Mouse (Mus musculus) kidney, postnatal 4 days (tissue): ENCODE data around the gene Ptprn2.

Experiments used
- DNase-seq, 2 experiments: peaks; one replicate each; pipeline ENCODE4 v3.0.0; 2021; ENCODE audit warnings: mixed read lengths in 2 of 2

Ptprn2 gene

DNA sequence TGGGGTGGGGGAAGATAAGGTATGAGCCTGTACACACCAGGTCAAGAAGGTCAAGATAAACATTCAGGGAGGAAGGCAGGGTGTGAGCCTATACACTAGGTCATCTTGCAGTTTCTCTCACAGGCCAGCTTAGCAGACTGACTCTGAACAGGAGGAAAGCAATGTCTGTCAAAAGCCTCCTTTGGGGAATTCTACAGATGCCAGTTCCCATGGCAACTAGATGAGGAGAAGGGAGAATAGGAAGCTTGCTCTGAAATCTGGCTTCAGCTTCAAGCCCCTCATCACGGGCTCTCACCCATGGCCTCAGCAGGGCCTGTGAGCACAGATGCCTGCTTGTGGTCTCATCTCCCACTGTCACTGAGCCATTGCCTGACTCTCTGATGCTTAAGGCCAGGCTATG is 421.9 kb downstream of the Ptprn2 start:
- no peak for DNase-seq

DNA sequence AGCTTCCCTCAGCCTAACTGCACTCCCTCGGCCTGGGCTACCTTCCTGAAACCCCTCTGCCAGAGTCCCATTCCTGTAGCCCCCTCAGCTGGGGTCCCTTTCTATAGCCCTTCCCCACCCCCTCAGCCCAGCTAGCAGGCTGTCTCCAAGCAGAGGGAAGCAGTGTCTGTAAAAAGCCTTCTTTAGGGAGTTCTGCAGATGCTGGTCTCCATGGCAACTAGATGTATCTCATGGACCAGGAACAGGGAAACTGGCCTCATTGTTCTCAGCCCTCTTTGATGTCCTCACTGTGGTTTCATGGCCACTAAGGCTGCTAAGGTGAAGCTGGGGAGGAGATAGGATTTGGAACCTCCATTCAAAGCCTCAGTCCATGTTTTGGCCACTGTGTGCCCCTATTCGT is 423.1 kb downstream of the Ptprn2 start:
- no peak for DNase-seq

DNA sequence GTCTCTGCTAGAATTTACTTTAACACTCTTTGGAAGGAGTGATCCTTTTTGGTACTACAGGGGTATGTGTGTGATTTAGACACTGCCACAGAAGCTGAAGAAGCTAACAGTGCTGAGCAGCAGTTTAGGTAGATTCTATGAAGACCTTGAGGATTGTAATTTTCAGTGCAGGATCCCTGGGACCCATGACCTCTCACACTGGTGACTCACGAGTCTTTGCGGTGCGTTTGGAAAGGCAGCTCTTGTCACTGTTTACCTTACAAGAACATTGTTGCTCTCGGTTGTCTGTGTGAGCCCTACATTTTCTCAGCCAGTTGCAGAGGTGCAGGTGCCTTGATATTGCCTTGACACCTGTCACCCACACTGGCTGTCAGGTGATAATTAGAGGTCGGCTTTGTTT is 431.3 kb downstream of the Ptprn2 start:
- DNase-seq, result no peak

DNA sequence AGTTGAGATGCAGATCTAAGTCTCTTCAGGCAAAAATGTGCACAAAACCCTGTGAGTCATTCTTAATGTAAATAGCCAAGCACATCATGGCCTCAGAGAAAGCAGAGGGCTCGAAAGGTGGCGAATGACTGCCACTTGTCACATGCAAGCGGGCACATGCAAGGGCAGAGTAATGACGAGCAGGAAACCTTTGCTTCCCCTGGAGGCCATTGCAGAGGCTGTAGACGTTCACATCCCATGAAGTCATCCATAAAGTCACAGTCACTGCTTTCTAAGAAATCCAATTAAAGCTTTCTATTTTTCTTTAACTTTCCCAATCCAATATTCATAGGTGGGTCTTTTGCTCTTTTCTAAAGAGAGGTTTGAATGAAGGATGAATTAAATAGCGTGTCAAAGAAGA is 433.7 kb downstream of the Ptprn2 start:
- no peak for DNase-seq

DNA sequence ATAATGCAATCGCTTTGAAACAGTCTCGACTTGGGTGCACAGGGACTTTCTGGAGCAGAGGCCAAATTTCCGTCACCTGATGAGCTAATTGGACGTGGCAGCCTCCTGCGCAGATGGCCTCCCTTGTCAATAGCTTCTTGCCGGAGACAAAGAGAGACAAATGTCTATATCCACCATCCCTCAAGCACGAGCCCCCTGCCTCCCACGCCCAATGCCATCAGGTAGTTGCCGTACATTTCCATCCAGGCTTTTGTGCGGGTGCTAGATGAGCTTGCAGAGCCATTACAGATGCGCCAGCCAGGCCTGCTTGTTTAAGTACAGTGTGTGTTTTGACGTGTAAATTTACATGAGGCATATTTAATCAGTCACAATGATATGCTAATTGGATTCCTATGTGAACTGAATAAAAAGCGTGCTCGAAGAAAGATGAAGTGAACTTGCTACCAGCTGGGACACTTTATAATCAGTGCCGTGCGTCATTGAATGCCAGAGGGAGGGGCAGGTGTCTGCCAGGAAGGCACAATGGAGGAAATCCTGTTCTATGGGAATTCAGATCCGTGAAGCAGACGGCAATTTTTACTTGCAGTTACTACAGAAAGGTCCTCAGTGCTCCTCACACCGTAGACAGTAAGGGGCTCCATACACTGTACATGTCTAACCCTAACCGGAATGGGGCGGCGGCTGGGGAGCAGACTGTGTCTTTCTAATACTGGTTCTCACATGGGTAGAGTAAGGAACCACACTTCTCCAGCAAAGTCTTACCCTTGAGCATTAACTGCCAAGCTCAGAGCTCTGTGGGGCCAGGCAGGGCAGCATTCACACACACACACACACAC is 434.4 kb downstream of the Ptprn2 start:
- no peak for DNase-seq

DNA sequence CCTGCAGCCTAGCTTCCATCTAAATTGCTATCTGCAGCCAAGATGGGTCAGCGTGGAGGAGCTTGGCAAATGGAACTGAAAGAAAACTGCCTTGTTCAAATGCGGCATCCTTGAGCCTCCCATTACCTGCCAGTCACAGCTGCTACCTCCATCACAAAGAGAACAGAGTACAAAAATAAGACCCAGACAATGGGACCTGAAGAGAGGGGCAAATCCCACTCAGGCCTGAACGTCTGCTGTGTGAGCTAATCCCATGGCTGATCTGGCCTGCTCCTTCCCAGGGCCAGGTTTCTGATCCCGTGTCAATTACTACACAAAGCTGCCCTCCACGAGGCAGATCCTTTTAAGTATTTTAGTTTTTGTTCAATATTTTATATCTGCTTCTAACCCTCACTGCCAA is 441.6 kb downstream of the Ptprn2 start:
- no peak for DNase-seq

DNA sequence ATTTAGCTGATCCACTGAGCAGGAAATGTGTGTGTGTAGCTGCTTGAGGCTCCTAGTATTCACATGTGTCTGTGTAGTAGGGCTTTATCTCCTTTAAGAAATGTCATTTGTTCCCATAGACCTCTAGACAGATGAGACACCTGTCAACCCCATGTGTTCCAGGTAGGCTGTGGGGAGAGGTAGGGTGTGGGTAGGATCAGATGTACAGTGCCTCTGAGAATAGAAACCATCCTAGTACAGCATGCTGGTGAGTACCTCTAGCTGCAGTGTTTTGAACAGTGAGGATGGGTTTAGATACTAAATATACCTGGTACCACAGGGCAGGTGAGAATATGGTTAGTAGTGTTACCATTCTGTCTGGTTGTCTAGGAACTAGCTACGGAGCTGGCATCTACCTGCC is 442.0 kb downstream of the Ptprn2 start:
- DNase-seq, result no peak

DNA sequence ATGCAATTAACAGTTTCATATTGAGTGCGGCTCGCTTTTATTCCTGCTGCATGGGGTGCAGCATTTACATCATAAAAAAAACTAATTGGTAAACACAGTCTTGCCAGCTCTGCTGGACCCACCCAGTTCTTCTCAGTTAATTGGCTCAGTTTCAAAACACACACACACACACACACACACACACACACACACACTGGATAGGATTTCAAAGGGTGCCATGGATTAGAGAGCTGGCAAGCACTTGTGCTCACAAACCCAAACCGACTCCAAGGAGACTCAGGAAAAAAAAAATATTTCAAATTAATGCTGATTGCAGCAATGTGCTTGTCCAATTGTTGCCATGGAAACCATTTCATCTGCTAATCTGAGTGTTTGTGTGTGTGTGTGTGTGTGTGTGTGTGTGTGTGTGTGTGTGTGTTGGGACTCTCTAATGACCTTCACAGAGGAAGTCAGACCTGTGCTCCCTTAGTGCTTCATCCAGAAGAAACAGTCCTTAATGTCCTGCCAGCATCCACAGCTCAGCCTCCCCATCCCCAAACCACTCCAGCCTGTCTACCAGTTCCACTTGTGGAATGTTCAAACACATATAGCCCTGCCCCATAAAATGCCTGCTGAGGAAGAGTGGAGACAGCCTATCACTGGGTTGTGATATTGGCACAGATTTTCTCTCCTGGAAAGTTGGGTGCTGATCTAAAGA is 452.8 kb downstream of the Ptprn2 start:
- peak in 1 of 2 experiments; percentile 6 for DNase-seq

DNA sequence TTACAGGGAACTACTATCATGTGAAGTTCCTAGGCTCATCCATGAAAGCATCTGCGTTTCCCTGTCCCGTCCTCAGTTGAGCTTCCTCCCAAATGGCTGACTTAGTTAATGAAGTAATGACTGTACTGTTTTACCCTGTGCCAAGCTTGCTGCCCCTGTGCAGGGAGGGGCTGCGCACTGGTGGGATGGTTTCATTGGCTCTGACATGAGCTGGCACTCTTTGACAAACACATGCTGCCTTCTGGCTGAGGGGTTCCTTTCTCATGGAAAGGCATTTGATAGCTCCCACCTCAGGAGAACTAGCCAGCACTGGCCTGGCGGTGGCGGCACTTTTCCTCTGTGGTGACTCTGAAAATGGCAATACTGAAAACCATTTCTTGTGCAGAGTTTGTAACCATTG is 458.4 kb downstream of the Ptprn2 start:
- no peak for DNase-seq

DNA sequence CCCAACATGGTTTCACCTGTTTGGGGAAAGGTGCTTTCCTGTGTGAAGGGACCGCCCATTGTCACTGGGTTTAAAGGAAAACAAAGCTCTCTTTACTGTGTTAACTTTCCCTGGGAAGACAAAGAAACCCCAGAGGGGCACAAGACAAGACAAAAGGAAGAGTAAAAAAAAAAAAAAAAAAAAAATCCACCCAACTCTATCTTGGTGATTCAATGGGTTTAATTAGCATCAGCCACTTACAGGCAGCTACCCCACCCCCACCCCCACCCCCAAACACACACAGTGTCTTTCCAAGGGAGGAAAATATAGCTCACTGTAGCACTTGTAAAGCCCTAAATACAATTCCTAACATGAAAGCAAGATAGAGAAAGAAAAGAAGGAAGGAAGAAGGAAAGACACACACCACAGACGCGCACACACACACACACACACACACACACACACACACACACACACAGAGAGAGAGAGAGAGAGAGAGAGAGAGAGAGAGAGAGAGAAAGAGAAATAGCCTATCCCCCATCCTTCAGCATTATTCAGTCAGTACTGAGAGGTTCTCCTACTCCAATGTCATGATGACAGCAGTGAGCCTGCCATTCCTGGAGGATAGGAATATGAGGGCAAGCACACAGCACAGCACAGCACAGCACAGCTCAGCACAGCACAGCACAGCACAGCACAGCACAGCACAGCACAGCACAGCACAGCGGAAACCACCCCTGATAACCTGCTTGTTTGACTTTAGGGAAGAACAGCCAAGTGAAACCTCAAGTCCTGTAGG is 462.8 kb downstream of the Ptprn2 start:
- no peak for DNase-seq

DNA sequence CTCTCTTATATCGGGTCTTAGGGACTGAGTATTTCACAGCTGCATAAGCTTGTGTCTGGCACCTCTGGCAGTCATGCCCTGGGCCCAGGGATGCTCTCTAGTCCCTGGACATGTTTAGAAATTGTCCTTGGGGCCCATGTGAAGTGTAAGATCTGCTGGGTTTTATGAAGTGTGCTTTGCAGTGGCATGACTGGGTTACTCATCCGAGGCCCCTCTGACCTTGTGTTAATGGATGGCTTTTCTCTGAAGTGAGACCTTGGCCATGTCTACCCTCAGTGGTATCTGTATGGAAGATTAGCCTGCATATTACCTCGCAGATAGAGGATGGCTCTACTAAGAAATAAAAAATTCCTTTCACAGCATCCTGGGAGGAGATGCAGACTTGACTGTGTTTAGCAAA is 464.2 kb downstream of the Ptprn2 start:
- no peak for DNase-seq

DNA sequence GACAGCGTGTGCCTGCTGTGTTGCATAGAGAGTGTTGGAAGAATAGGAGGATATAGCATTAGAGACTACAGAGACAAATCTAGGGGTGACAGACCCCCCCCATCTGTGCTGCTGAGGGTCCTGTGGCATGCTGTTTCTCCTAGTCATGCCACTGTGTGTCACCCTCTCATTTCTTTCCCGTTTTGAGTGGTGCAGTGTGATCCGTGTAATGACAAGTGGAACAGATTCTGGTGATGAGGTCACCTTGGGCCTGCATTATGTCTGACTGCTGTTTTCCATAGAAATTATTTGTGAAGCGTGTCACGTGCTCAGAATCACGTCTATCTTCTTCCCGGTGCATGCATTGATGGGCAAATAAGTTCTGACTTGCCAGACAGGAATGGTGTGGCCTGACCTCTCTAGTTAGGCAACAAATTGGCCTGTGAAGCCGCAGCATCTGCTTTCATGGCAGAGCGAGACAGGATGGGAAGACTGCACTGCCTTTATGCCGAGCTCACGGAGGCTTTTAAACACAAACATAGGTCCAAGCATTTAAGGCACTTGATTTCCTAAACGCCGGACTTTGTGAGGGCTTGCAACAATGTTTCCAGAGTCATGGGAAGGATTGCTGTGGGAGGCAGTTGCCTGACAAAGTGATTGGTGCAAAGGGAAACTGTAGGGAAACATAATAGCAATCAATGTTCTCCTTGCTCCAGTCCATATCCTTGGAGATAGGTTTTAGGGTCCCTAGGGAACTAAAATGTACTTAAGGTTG is 467.1 kb downstream of the Ptprn2 start:
- DNase-seq, result no peak

DNA sequence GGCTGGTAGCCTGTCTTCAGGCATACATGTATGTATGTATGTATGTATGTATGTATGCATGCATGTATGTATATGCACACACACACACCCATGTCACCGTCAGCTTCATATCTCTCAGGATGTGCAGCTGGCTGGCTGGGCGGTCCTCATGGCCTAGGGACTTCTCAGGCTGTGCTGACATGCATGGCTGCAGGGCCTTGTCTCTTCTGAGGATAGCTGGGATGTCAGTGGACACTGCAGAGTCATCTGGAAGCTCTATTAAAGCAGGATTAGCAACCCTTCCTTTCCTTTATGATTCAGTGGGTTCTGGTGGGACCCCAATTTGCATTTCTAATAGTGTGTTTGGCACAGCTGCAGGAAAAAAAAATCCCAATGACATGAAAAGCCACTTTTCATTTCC is 473.6 kb downstream of the Ptprn2 start:
- DNase-seq, result no peak

DNA sequence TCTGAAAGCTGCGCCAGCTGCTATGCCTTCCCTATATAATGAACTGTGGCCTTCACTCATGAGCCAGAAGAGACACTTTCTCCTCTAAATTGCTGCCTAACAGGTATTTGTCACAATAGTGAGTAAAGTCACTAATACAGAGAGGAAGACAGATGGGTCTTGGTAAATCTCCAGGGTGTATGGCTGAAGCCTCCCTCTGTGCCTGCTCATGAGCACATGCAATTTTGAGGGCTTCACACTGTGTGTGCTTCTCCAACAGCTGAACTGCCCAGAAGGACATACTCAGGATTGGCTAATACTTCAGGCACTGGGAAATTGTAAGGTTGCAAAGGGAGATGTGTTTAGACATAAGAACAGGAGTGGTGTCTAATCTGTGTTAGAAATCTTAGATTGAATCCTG is 478.4 kb downstream of the Ptprn2 start:
- no peak for DNase-seq

DNA sequence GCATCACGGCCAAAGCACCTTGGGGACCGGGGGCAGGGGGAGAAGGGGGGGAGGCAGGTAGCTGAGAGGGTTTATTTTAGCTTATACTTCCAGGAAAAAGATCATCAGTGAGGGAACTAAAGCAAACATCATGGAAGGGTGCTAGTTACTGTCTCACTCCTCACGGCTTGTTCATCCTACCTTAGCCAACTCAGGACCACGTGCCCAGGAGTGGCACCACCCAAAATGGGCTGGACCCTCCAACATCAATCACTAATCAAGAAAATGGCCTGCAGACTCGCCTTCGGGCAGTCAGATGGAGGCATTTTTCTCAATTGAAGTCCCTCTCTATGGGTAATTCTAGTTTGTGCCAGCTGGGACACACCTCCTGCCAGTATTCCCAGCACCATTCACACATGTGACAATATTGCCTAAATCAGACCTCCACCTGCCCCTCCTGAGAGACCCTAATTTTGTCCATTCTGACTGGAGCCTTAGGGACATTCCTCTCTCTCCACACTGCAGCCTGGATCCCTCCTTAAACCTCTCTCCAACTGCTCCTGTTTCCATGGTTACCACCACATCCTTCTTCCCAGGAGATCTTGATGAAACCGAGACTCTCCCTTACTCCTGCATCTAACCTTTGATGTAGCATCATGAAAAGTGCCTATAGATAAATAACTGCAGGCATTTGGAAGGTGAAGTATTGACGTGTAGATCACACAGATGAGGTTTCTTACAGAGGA is 482.9 kb downstream of the Ptprn2 start:
- no peak for DNase-seq

DNA sequence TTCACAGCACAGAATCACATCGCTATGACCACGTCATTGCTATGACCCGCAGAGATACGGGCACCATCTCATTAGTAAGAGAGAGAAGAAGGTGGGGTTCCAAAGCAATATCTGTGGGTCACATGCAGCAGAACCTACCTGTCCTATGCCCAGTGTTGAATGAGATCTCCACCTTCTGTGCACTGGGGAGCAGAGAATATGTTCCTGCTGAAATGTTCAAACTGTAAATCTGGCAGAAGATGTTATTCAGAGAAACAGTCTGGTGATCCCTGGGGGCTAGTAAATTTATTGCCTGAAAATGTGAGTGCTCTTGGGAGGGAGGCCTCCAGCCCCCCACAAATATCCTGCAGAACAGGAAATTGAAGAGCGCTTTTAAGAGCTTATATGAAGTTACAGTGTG is 490.0 kb downstream of the Ptprn2 start:
- DNase-seq, result no peak

DNA sequence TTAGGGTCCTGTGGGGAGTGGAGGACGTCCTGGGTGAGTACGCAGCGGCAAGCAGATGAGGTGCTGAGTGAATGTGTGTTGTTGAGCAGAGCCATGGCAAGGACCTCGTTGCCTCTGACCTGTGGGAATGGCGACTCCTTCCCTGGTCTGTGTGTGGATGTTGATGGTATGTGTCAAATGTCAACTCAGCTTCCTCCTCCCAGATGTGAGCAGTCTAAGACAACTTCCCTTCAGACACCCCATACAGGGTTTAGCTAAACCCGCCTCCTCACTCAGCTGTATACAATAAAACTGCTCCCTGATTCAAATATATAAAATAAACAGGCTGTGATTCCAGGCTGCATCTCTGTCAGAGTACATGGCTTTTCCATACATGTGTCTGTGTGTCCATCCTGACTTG is 491.5 kb downstream of the Ptprn2 start:
- no peak for DNase-seq

DNA sequence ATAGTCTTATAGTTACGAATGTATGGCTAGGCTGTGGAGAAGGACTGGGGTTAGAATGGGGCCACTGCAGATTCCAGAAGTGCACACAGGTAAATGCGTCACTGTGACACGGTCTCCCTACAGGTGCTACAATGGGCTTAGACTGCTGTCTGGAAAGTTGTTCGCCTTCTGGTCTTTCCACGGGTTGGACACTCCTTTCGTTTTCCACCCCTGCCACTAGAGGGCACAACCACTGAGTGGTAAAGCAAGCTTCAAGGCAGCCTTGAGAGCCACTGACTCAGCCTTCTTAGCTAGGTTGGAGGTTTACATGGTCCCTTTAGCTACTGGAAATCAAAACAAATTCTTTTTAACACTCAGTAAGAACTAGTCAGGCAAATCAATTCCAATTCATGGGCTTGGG is 492.7 kb downstream of the Ptprn2 start:
- no peak for DNase-seq

DNA sequence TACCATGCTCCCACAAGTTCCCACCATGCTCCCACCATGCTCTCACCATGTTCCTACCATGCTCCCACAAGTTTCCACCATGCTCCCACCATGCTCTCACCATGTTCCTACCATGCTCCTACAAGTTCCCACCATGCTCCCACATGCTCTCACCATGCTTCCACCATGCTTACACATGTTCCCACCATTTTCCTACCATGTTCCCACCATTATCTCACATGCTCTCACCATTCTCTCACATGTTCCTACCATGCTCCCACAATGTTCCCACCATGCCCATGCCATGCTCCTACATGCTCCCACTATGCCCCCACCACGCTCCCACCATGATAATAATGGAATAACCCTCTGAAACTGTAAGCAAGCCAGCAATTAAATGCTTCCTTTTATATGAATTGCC is 495.8 kb downstream of the Ptprn2 start:
- DNase-seq, result no peak

DNA sequence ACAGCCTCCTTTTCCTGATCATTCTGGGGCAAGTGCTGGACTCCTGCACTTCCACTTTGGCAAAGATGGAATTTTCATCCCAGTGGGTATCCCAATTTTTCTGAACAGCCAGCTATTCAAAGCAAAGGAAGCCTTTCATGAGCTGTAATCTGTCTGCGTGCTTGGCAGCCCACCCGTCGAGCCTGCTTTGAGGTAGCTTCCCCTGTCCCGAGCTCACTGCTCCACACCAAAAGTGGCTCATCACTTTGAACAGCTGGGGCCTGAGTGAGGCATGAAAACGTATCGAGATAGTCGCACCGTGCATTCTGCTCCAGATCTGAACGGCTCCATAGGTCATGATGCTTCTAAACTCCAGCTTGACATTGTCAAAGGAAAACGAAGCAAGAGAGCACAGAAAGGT is 503.6 kb downstream of the Ptprn2 start:
- no peak for DNase-seq

DNA sequence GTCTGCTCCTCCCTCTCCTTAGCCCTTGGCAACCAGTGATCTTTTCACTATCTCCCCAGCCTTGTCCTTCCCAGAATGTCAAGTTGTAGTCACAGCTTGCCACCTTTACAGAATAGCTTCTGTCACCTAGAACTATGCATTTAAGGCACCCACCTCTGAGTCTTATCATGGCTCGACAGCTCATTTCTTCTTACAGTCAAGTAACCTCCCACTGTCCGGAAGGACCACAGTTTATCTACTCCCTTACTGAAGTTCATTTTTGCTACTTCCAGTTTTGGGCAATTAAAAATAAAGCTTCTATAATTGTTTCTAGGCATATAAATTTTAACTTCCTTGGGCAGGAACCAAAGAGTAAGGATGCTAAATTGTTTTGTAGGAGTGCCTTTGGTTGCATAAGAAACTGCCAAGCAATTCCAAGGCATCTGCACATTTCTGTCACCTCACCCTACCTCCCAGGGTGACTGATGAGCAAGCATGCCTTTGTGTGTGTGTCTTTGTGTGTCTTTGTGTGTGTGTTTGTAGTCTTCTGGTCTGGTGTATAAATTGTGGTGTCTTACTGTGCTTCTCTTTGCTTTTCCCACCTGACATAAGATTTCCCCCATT is 516.1 kb downstream of the Ptprn2 start:
- DNase-seq, result no peak
